Mouse (Mus musculus): Measurements from ENCODE around the gene Clstn1.

- TF ChIP-seq CTCF (IDR thresholded peaks at IDR 0.05; ENCODE audit: low read depth, low read length) (peak; percentile 84), EP300 (IDR thresholded peaks at IDR 0.05; ENCODE audit: insufficient read depth, low read depth, low read length) (no peak), POLR2A (IDR thresholded peaks at IDR 0.05; ENCODE audit: insufficient read depth, low read length) (no peak)
These were observed 43.2 kb upstream of the Clstn1 start for GRCm38 (mm10) chr4:149542927-149543553.

Measured in ES-Bruce4 (cell line).